Mouse (Mus musculus): Measurements from ENCODE around the gene Rhbdd3.

Gene Rhbdd3

DNA sequence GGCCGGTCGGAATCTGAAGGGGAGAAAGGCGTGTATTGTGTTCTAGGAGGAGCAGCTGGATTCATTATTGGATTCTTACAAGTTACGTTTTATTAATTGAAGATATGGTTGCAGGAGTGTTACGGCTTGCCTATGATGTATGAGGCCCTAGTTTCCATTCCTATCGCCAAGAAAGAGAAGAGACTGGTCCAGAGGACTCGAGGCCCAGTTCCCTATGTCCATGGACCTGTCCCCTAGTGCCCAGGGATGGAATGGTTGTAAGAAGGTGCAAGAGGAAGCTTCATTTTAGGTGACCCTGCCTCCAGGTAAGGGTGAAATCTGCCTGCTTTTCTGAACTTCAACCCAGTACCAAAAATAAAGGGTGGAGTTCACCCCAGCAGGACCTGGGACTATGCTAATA is 1.6 kb downstream of the Rhbdd3 start:
- TF ChIP-seq POU5F1 (IDR thresholded peaks at IDR 0.05; ENCODE audit: borderline replicate concordance, low read length) (no peak), NANOG (IDR thresholded peaks at IDR 0.05; ENCODE audit: borderline replicate concordance, low read length) (no peak), CTCF (conservative IDR thresholded peaks at IDR 0.05; ENCODE audit: low read length) (no peak)
- H3K27me3 ChIP-seq (ENCODE audit: insufficient read depth, low read length) = no peaks in the 10 kb centered on the region
- H3K36me3 ChIP-seq (ENCODE audit: insufficient read depth, low read length) = peaks cover 44% of the 10 kb centered on the region
- peaks cover 46% of the 10 kb centered on the region for H3K4me1 ChIP-seq (replicated peaks; ENCODE audit: low read depth, low read length)
- no peaks in the 10 kb centered on the region for H3K9me3 ChIP-seq (ENCODE audit: low read length)
- H3K4me3 ChIP-seq (replicated peaks; ENCODE audit: low read length) = peak overlapping the region; percentile 98

DNA sequence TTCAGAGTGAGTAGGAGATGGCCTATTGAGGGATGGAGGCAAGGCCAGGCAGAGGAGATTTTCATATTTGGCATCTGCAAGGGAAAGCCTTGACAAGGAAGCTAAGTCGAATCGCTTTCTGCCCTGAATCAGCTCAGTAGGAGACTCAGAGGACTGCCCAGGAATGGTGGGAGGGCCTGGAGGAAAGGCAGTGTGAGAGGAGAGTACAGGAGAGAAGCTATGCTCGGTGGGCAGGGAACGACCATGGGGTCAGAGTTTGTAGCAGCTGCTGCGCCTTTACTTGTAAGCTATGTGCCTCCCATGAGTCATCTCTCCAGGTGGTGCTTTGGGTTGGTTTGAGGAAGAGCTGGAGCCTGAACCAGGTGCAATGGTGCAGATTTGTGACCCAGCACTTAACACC is 2.1 kb downstream of the Rhbdd3 start:
- Histone ChIP-seq H3K27me3 (ENCODE audit: insufficient read depth, low read length) (no peaks in the 10 kb centered on the region), H3K4me1 (replicated peaks; ENCODE audit: low read depth, low read length) (peaks cover 43% of the 10 kb centered on the region), H3K4me3 (replicated peaks; ENCODE audit: low read length) (peak overlapping the region; percentile 98), H3K9me3 (ENCODE audit: low read length) (no peaks in the 10 kb centered on the region), H3K36me3 (ENCODE audit: insufficient read depth, low read length) (peaks cover 49% of the 10 kb centered on the region)
- TF ChIP-seq POU5F1 (IDR thresholded peaks at IDR 0.05; ENCODE audit: borderline replicate concordance, low read length) (no peak), CTCF (conservative IDR thresholded peaks at IDR 0.05; ENCODE audit: low read length) (no peak), NANOG (IDR thresholded peaks at IDR 0.05; ENCODE audit: borderline replicate concordance, low read length) (no peak)

DNA sequence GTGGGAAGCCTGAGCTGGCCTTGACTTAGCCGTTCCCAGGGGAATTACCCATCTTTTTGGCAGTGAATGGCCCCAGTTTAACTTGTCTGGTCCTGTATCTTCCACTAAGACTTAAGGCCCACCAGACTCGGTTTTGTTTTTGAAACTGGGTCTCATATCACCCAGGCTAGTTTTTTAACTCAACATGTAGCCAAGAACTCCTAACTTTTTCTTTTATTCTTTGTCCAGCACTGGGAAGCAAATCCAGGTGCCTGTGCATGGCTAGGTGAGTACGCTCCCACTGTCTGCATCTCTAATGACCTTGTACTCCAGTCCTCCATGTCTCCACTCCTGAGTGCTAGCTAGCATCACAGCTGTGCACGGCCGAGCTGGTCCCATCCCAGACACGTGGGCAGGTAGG is 2.9 kb downstream of the Rhbdd3 start:
- Histone ChIP-seq H3K4me1 (replicated peaks; ENCODE audit: low read depth, low read length) (peaks cover 35% of the 10 kb centered on the region), H3K4me3 (replicated peaks; ENCODE audit: low read length) (peak overlapping the region; percentile 98), H3K9me3 (ENCODE audit: low read length) (no peaks in the 10 kb centered on the region), H3K27me3 (ENCODE audit: insufficient read depth, low read length) (no peaks in the 10 kb centered on the region), H3K36me3 (ENCODE audit: insufficient read depth, low read length) (peaks cover 56% of the 10 kb centered on the region)
- no peak for TF ChIP-seq POU5F1 (IDR thresholded peaks at IDR 0.05; ENCODE audit: borderline replicate concordance, low read length)
- TF ChIP-seq CTCF (conservative IDR thresholded peaks at IDR 0.05; ENCODE audit: low read length) = no peak
- TF ChIP-seq NANOG (IDR thresholded peaks at IDR 0.05; ENCODE audit: borderline replicate concordance, low read length) = no peak

DNA sequence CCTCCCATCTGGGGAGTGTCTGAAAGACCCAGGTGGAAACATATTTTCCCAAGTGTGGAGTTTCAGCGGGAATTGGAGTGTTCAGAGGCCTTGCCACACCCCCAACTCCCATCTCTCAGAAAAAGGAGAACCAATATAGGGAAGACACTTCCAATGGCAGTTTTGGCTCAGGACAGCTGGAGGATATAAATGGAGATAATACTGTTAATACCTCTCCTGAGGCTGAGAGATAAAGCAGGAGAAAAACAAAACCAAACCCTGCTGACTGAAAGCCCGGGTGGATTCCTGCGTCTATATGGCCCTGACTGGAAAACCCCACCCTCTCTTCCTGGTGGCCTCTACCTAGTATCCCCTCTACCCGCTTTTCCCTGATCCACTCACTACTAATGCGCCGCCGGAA is 3.7 kb downstream of the Rhbdd3 start:
- Histone ChIP-seq H3K36me3 (ENCODE audit: insufficient read depth, low read length) (peaks cover 56% of the 10 kb centered on the region), H3K9me3 (ENCODE audit: low read length) (no peaks in the 10 kb centered on the region), H3K4me1 (replicated peaks; ENCODE audit: low read depth, low read length) (peaks cover 27% of the 10 kb centered on the region), H3K4me3 (replicated peaks; ENCODE audit: low read length) (no peak overlapping the region), H3K27me3 (ENCODE audit: insufficient read depth, low read length) (no peaks in the 10 kb centered on the region)
- TF ChIP-seq CTCF (conservative IDR thresholded peaks at IDR 0.05; ENCODE audit: low read length) (no peak), POU5F1 (IDR thresholded peaks at IDR 0.05; ENCODE audit: borderline replicate concordance, low read length) (no peak), NANOG (IDR thresholded peaks at IDR 0.05; ENCODE audit: borderline replicate concordance, low read length) (no peak)

DNA sequence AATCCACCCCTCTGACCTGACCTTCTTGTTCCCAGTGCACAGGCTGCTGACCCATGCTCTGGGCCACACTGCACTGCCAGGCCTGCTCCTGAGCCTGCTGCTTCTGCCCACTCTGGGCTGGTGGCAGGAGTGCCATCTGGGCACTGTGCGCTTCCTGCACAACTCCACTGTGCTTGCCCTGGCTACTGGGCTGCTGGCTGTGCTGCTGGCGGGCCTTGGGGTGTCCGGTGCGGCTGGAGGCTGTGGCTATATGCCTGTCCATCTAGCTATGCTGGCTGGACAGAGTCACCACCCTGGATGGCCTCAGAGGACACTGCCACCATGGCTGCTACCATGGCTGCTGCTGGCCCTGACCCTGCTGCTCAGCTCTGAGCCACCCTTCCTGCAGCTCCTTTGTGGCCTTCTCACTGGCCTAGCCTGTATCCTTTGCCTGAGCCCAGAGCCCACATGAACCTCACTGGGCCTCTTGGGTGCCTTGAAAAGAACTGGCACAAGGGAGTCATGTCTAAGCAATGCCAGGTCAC is 5.3 kb downstream of the Rhbdd3 start:
- no peaks in the 10 kb centered on the region for H3K27me3 ChIP-seq (ENCODE audit: insufficient read depth, low read length)
- peaks cover 5% of the 10 kb centered on the region; the same call in 1 of the 2 replicates for H3K9me3 ChIP-seq (ENCODE audit: low read length)
- peaks cover 53% of the 10 kb centered on the region for H3K36me3 ChIP-seq (ENCODE audit: insufficient read depth, low read length)
- no peak overlapping the region for H3K4me3 ChIP-seq (replicated peaks; ENCODE audit: low read length)
- no peak for TF ChIP-seq POU5F1 (IDR thresholded peaks at IDR 0.05; ENCODE audit: borderline replicate concordance, low read length)
- TF ChIP-seq NANOG (IDR thresholded peaks at IDR 0.05; ENCODE audit: borderline replicate concordance, low read length) = no peak
- no peak for TF ChIP-seq CTCF (conservative IDR thresholded peaks at IDR 0.05; ENCODE audit: low read length)
- H3K4me1 ChIP-seq (replicated peaks; ENCODE audit: low read depth, low read length) = peaks cover 25% of the 10 kb centered on the region

DNA sequence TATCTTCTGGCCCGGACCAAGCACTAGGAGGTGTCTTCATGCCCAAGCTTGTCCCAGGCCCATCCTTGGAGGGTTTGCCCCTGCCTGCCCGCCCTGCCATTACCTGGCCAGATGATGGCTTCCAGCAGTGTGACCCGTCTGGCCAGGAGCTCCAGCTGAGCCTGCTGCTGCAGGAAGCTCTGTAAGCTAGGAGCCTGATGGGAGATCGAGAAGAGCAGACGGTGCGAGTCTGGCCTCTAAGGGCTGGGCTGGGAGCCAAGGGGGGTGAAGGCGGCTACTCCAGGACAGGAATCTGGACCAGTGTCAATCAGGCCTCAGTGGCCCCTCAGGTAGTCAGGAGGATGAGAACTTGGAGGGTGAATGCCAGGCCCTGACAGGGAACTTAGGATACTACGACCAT is 10.7 kb downstream of the Rhbdd3 start:
- Histone ChIP-seq H3K4me1 (replicated peaks; ENCODE audit: low read depth, low read length) (peaks cover 4% of the 10 kb centered on the region), H3K9me3 (ENCODE audit: low read length) (peaks cover 5% of the 10 kb centered on the region; the same call in 1 of the 2 replicates)

DNA sequence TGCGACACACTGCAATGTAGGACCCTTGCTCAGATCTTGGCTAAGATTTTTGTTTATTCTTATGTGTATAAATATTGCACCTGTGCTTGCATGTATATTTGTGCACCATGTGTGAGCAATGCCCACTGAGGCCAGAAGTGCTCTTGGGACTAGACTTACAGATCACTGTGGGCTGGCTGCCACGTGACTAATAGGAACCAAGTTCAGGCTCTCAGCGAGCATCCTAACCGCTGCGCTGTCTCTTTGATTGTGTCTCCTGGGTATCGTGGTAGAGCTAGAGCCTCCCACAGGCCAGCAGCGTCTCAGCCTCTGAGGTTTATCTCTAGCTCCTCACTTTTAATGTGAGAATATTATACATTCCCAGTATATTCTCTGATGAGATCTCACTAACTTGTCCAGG is 14.9 kb downstream of the Rhbdd3 start:
- Histone ChIP-seq H3K27me3 (ENCODE audit: insufficient read depth, low read length) (0 out of 2 replicates have a peak, but pooled peaks cover 3% of the 10 kb centered on the region), H3K4me1 (replicated peaks; ENCODE audit: low read depth, low read length) (peaks cover 9% of the 10 kb centered on the region), H3K4me3 (replicated peaks; ENCODE audit: low read length) (no peak overlapping the region), H3K36me3 (ENCODE audit: insufficient read depth, low read length) (no peaks in the 10 kb centered on the region), H3K9me3 (ENCODE audit: low read length) (no peaks in the 10 kb centered on the region)
- TF ChIP-seq POU5F1 (IDR thresholded peaks at IDR 0.05; ENCODE audit: borderline replicate concordance, low read length) (no peak), CTCF (conservative IDR thresholded peaks at IDR 0.05; ENCODE audit: low read length) (no peak), NANOG (IDR thresholded peaks at IDR 0.05; ENCODE audit: borderline replicate concordance, low read length) (no peak)

More for the DNA sequence above, 10.7 kb downstream of the Rhbdd3 start:
- no peak overlapping the region for H3K4me3 ChIP-seq (replicated peaks; ENCODE audit: low read length)
- peaks cover 21% of the 10 kb centered on the region for H3K36me3 ChIP-seq (ENCODE audit: insufficient read depth, low read length)
- H3K27me3 ChIP-seq (ENCODE audit: insufficient read depth, low read length) = 0 out of 2 replicates have a peak, but pooled peaks cover 3% of the 10 kb centered on the region
- TF ChIP-seq NANOG (IDR thresholded peaks at IDR 0.05; ENCODE audit: borderline replicate concordance, low read length) (no peak), CTCF (conservative IDR thresholded peaks at IDR 0.05; ENCODE audit: low read length) (no peak), POU5F1 (IDR thresholded peaks at IDR 0.05; ENCODE audit: borderline replicate concordance, low read length) (no peak)

DNA sequence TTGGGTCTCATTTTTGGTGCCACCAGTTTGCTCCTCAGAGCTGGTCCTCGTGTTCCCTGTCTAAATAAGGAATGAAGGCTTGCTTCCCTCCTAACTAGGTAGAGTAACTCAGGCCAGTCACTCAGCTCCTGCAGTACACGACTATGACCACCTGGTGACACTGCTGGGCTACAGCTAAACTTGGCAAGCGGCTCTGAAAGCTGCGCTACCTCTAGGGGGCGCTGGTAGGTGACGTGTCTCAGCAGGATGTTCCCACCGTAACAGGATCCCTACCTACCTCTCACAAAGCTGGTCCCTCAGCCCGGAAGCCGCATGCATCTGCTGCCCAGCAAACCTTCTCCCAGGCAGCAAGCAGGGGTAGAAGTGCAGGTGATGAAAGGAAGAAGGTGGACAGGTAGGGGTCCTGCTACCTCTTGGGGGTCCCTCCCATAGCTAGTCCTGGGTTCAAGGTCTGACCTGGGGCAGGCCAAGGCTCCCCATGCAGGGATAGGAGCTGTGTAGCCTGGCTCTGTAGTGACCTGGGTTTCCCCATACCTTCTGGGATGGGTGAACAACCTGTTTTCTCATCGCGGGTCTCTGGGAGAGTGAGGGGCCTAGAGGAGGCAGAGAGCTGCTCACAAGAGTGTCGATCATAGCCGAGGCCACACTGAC is 16.3 kb downstream of the Rhbdd3 start:
- Histone ChIP-seq H3K27me3 (ENCODE audit: insufficient read depth, low read length) (0 out of 2 replicates have a peak, but pooled peaks cover 3% of the 10 kb centered on the region), H3K36me3 (ENCODE audit: insufficient read depth, low read length) (no peaks in the 10 kb centered on the region), H3K4me1 (replicated peaks; ENCODE audit: low read depth, low read length) (peaks cover 5% of the 10 kb centered on the region), H3K9me3 (ENCODE audit: low read length) (no peaks in the 10 kb centered on the region), H3K4me3 (replicated peaks; ENCODE audit: low read length) (peak overlapping the region; percentile 27; the same call in 1 of the 2 replicates)
- TF ChIP-seq NANOG (IDR thresholded peaks at IDR 0.05; ENCODE audit: borderline replicate concordance, low read length) (no peak), CTCF (conservative IDR thresholded peaks at IDR 0.05; ENCODE audit: low read length) (peak; percentile 99), POU5F1 (IDR thresholded peaks at IDR 0.05; ENCODE audit: borderline replicate concordance, low read length) (no peak)
